Mouse (Mus musculus) spleen, adult 2 months (tissue): ENCODE data around the gene Adgrg5.

ENCODE experiments used
- CTCF ChIP-seq: fragments of 200-500 bp; IDR thresholded peaks from 2 replicates; pipeline ENCODE4 v1.5.1; 2011; ENCODE audit warnings: mild to moderate bottlenecking, inconsistent platforms; ENCODE audit not compliant: insufficient read depth, insufficient read length, insufficient replicate concordance; ENCODE audit errors: extremely low read depth
- POLR2A ChIP-seq: fragments of 200-500 bp; IDR thresholded peaks from 2 replicates; pipeline ENCODE4 v1.6.1; 2011; ENCODE audit warnings: low read depth, low read length, inconsistent platforms

GRCm38 (mm10) chr8:94922176-94922575 lies 1.3 kb upstream of the Adgrg5 start:
- TF ChIP-seq CTCF (no peak), POLR2A (no peak)
